Mouse (Mus musculus): Measurements from ENCODE around the gene Slc16a13.

DNA sequence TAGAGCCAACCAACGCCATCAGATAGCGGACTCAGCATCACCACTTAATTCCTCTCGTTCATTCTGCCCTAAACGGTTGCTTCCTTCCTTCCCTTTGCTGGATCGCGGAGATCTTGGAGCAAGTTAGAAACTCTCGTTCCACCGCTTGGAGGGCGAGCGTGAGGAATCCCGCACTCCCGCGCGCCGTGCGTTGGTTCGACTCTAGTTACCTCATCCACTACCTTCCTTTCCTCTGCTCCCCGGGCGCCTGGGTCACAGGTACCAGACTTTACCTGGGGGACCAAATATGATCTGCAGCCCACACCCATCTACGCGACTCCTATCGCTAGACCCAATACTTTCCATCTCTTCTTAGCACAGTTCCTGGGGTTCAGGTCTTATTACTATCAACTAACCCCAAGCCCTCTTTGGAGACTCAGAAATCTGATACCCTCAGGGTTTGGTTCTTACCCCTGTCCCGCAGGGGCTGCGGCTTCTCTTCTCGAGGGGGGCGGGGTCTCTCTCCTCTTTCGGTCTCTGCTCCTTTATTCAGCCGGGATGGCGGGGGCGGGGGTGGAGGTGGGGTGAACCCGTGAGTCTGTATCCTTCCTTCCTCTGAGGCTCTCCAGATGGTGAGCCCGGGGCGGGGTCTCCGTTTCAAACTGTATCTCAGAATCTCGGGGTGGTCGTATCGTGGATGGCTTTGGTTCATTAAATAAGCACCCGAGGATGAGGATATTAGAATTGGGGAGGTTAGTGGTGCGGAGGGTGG is 8.6 kb upstream of the Slc16a13 start, which contains the start of gene Bcl6b:
- TF ChIP-seq MYOD1 (IDR thresholded peaks at IDR 0.05; ENCODE audit: control insufficient read depth in 1 of 3, insufficient read length in 2 of 3, low read depth in 2 of 3) (no peak), E2F4 (IDR thresholded peaks at IDR 0.05; ENCODE audit: insufficient read depth) (no peak), POLR2A (IDR thresholded peaks at IDR 0.05; ENCODE audit: insufficient read length, low read depth) (no peak), MAX (IDR thresholded peaks at IDR 0.05; ENCODE audit: low read depth) (no peak), USF1 (IDR thresholded peaks at IDR 0.05; ENCODE audit: low read depth) (no peak)

Data from myocyte (in vitro differentiated cells).